Mouse (Mus musculus) liver, embryonic 13.5 days (tissue): ENCODE results near the gene Lrrc4c. TPM values are rescaled to one million over a fixed set of nuclear protein-coding genes. Genes with fewer than 3 reads are reported as not detected.

Source experiments
- ATAC-seq: fragments of 200-750 bp; cut with Nextera tagmentation; 2 replicates; pipeline ENCODE4 v1.8.0; 2017; ENCODE audit warnings: low read depth, mild to moderate bottlenecking, moderate number of reproducible peaks, moderate library complexity
- DNase-seq: peaks from one replicate; pipeline ENCODE4 v3.0.0; 2022
- H3K27ac ChIP-seq: fragments of 300-500 bp; sonication (generic); 2 replicates; pipeline ENCODE4 v1.5.1; 2015; ENCODE audit warnings: moderate library complexity, mild to moderate bottlenecking, inconsistent platforms
- H3K27me3 ChIP-seq: fragments of 300-500 bp; sonication (generic); 2 replicates; pipeline ENCODE4 v1.6.1; 2015; ENCODE audit warnings: mild to moderate bottlenecking, inconsistent platforms
- H3K36me3 ChIP-seq: fragments of 300-500 bp; sonication (generic); 2 replicates; pipeline ENCODE4 v1.6.1; 2015; ENCODE audit warnings: mild to moderate bottlenecking, inconsistent platforms
- H3K4me1 ChIP-seq: fragments of 300-500 bp; sonication (generic); replicated peaks from 2 replicates; pipeline ENCODE4 v1.6.1; 2015; ENCODE audit warnings: inconsistent platforms
- H3K4me2 ChIP-seq: fragments of 300-500 bp; sonication (generic); 2 replicates; pipeline ENCODE4 v1.6.1; 2015; ENCODE audit warnings: inconsistent platforms, mild to moderate bottlenecking, moderate library complexity
- H3K4me3 ChIP-seq: fragments of 300-500 bp; sonication (generic); replicated peaks from 2 replicates; pipeline ENCODE4 v1.5.1; 2015; ENCODE audit warnings: mild to moderate bottlenecking, inconsistent platforms
- H3K9ac ChIP-seq: fragments of 300-500 bp; sonication (generic); 2 replicates; pipeline ENCODE4 v1.6.1; 2015; ENCODE audit warnings: mild to moderate bottlenecking, inconsistent platforms
- H3K9me3 ChIP-seq: fragments of 300-500 bp; sonication (generic); replicated peaks from 2 replicates; pipeline ENCODE4 v1.6.1; 2016; ENCODE audit warnings: inconsistent platforms
- WGBS: fragments of 180-500 bp; shearing (Covaris S2); methylation state at CpG from one replicate; pipeline ENCODE4 v1.1.7; 2015; ENCODE audit not compliant: insufficient replicate concordance; 5-methylcytosine and 5-hydroxymethylcytosine counted together
- polyA plus RNA-seq: library from polyadenylated mRNA; unstranded; fragments of >200 nt; fragmentation: Nextera tagmentation; extraction: Ambion mirVana; gene quantifications from 2 replicates; pipeline ENCODE4 v1.2.1, GENCODE M21; 2015

Gene Lrrc4c
- polyA plus RNA-seq, 1 experiment from 2014 or later = 0.13 TPM

- Histone ChIP-seq H3K36me3 (no peaks in the 10 kb centered on the region), H3K4me3 (no peak overlapping the region), H3K9ac (no peak overlapping the region), H3K27me3 (no peaks in the 10 kb centered on the region), H3K27ac (no peak overlapping the region), H3K9me3 (no peaks in the 10 kb centered on the region), H3K4me2 (no peak overlapping the region), H3K4me1 (no peaks in the 10 kb centered on the region)
- no peak for DNase-seq
- WGBS = 62% methylated on average over 5 of the region's 5 CpGs
- no peak for ATAC-seq
These were observed 1169.6 kb downstream of the Lrrc4c start for GRCm38 (mm10) chr2:97487567-97487966.

GRCm38 (mm10) chr2:97497069-97497468 is 1179.1 kb downstream of the Lrrc4c start:
- no peak for DNase-seq
- no peaks in the 10 kb centered on the region for H3K36me3 ChIP-seq
- H3K9me3 ChIP-seq = no peaks in the 10 kb centered on the region
- H3K4me3 ChIP-seq = no peak overlapping the region
- H3K4me2 ChIP-seq = no peak overlapping the region
- ATAC-seq = no peak
- no peak overlapping the region for H3K27ac ChIP-seq
- H3K4me1 ChIP-seq = no peaks in the 10 kb centered on the region
- no peaks in the 10 kb centered on the region for H3K27me3 ChIP-seq
- no peak overlapping the region for H3K9ac ChIP-seq

- H3K4me1 ChIP-seq = no peaks in the 10 kb centered on the region
- H3K9me3 ChIP-seq = no peaks in the 10 kb centered on the region
- no peaks in the 10 kb centered on the region for H3K27me3 ChIP-seq
- H3K27ac ChIP-seq = no peak overlapping the region
- no peak overlapping the region for H3K4me3 ChIP-seq
- no peaks in the 10 kb centered on the region for H3K36me3 ChIP-seq
- no peak overlapping the region for H3K9ac ChIP-seq
- no peak for DNase-seq
- WGBS = 63% methylated on average over 1 of the region's 1 CpGs
- no peak overlapping the region for H3K4me2 ChIP-seq
- no peak for ATAC-seq
These were observed 1184.5 kb downstream of the Lrrc4c start for GRCm38 (mm10) chr2:97502501-97502900.

GRCm38 (mm10) chr2:97504902-97505301 is 1186.9 kb downstream of the Lrrc4c start:
- Histone ChIP-seq H3K9ac (no peak overlapping the region), H3K27me3 (no peaks in the 10 kb centered on the region), H3K9me3 (no peaks in the 10 kb centered on the region), H3K4me2 (no peak overlapping the region), H3K36me3 (no peaks in the 10 kb centered on the region), H3K4me3 (no peak overlapping the region), H3K27ac (no peak overlapping the region), H3K4me1 (no peaks in the 10 kb centered on the region)
- ATAC-seq (no peak), DNase-seq (no peak)
- WGBS = 41% methylated on average over 5 of the region's 5 CpGs

DNA sequence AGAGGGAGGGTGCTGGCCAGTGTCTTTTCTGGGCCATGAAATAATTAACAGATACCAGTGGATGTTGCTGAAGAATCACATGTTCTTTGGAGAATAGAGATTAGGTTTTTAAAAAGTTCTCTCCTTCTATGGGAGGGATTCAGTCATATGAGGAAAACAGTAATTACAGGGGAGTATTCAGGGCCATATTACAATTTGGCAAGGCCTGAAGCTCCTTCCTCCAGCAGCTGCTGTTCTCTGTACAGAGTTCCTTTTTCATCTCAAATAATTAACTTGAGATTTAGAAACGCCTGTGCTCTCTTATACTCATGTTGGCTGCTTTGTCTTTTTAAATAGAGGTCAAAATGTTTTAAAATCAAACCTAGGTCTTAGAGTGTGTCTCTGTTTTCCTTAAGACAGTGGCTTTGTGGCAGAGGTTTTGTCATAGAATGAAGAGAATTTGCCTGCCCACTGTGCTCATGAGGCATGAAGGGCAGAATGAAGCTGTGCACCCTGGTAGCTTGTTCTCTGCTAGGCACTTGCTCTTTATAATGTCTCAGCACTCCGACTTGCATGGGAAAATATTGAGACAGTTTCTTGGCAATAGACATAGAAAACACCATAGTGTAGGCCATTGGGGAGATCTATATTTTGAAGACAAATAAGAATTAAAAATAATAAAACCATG is 1206.4 kb downstream of the Lrrc4c start:
- H3K4me1 ChIP-seq = no peaks in the 10 kb centered on the region
- H3K9ac ChIP-seq = no peak overlapping the region
- no peaks in the 10 kb centered on the region for H3K9me3 ChIP-seq
- H3K27me3 ChIP-seq = no peaks in the 10 kb centered on the region
- DNase-seq = no peak
- no peak overlapping the region for H3K27ac ChIP-seq
- no peaks in the 10 kb centered on the region for H3K36me3 ChIP-seq
- H3K4me2 ChIP-seq = no peak overlapping the region
- no peak for ATAC-seq
- H3K4me3 ChIP-seq = no peak overlapping the region
- 37% methylated on average over 2 of the region's 2 CpGs for WGBS

DNA sequence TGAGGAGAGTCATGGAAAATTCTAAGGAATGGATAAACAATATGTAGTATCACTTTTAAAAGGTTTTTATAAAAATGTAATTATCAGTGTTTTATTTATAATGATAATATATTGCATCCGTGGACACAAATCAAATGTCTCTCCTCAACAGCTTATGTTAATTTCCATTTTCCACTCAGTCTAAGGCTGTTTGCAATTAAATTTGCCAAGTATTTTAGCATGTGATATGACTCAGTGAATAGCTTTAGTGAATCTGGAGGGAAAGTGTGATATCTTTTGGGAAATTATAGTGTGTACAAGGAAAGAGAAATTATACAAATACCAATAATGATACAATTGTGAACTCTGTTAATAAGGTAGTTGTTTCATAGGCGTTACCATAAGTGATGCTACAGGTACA is 1207.1 kb downstream of the Lrrc4c start:
- ATAC-seq = no peak
- 61% methylated on average over 2 of the region's 2 CpGs for WGBS

GRCm38 (mm10) chr2:97530622-97531021 is 1212.7 kb downstream of the Lrrc4c start:
- Histone ChIP-seq H3K9ac (no peak overlapping the region), H3K9me3 (no peaks in the 10 kb centered on the region), H3K27me3 (no peaks in the 10 kb centered on the region), H3K27ac (no peak overlapping the region), H3K4me2 (no peak overlapping the region), H3K4me1 (no peaks in the 10 kb centered on the region), H3K36me3 (no peaks in the 10 kb centered on the region), H3K4me3 (no peak overlapping the region)
- ATAC-seq = no peak
- 49% methylated on average over 4 of the region's 4 CpGs for WGBS
- DNase-seq = no peak

More for the DNA sequence above, 1207.1 kb downstream of the Lrrc4c start:
- no peak overlapping the region for H3K27ac ChIP-seq
- no peaks in the 10 kb centered on the region for H3K9me3 ChIP-seq
- no peak overlapping the region for H3K9ac ChIP-seq
- no peak overlapping the region for H3K4me3 ChIP-seq
- no peaks in the 10 kb centered on the region for H3K27me3 ChIP-seq
- H3K36me3 ChIP-seq = no peaks in the 10 kb centered on the region
- no peak for DNase-seq
- no peaks in the 10 kb centered on the region for H3K4me1 ChIP-seq
- H3K4me2 ChIP-seq = no peak overlapping the region

GRCm38 (mm10) chr2:97543691-97544672 is 1226.0 kb downstream of the Lrrc4c start:
- 64% methylated on average over 10 of the region's 10 CpGs for WGBS
- no peaks in the 10 kb centered on the region for H3K27me3 ChIP-seq
- DNase-seq = no peak
- no peak overlapping the region for H3K27ac ChIP-seq
- H3K4me1 ChIP-seq = no peaks in the 10 kb centered on the region
- H3K4me3 ChIP-seq = no peak overlapping the region
- no peak for ATAC-seq
- H3K9me3 ChIP-seq = no peaks in the 10 kb centered on the region
- H3K4me2 ChIP-seq = no peak overlapping the region
- no peak overlapping the region for H3K9ac ChIP-seq
- H3K36me3 ChIP-seq = no peaks in the 10 kb centered on the region

GRCm38 (mm10) chr2:97544673-97545071 is 1226.7 kb downstream of the Lrrc4c start:
- DNase-seq = no peak
- Histone ChIP-seq H3K4me1 (no peaks in the 10 kb centered on the region), H3K9ac (no peak overlapping the region), H3K9me3 (no peaks in the 10 kb centered on the region), H3K36me3 (no peaks in the 10 kb centered on the region), H3K27ac (no peak overlapping the region), H3K4me3 (no peak overlapping the region), H3K4me2 (no peak overlapping the region), H3K27me3 (no peaks in the 10 kb centered on the region)
- ATAC-seq = no peak

DNA sequence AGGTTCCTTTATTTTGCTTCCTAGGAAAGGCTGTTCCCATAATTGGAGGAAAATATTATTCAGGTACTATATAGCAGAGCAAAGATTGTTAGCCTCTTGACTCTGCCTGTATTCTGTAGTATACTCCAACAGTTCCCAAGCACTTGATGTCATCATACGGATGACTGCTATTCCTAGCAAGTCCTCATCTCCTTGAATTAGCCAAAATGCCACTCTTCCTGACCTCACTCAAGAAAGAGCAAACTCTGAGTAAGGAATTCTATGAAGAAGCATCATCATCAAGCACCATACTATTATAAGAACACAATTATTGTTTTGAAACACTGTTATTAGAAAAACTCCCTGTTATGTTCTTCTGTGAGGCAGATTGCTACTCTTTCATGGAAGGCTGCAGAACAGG is 1228.0 kb downstream of the Lrrc4c start:
- DNase-seq (no peak), ATAC-seq (no peak)
- no peak overlapping the region for H3K27ac ChIP-seq
- WGBS = 55% methylated on average over 1 of the region's 1 CpGs
- no peaks in the 10 kb centered on the region for H3K9me3 ChIP-seq
- no peaks in the 10 kb centered on the region for H3K4me1 ChIP-seq
- H3K36me3 ChIP-seq = no peaks in the 10 kb centered on the region
- no peak overlapping the region for H3K9ac ChIP-seq
- no peaks in the 10 kb centered on the region for H3K27me3 ChIP-seq
- no peak overlapping the region for H3K4me3 ChIP-seq
- no peak overlapping the region for H3K4me2 ChIP-seq

DNA sequence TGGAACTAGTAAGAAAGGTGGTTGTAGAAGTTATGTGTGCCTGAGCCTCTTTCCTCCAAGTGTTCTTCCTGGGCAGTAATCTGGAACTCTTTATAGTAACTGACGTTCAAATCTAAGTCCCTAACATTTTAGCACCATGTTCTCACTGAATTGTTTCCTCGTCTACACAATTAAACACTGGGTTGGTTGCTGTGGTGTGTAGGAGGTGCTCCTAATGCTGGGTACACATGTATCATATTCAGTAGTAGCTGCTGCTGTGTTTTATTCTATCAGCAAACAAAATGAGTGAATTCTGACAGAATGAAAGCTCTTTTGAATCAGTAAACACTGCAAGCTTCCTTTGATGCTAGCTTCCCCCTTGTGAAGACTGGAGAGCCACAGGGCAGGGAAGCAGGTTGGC is 1246.5 kb downstream of the Lrrc4c start:
- Histone ChIP-seq H3K27me3 (no peaks in the 10 kb centered on the region), H3K4me2 (no peak overlapping the region), H3K4me1 (no peaks in the 10 kb centered on the region), H3K9ac (no peak overlapping the region), H3K36me3 (no peaks in the 10 kb centered on the region), H3K9me3 (no peaks in the 10 kb centered on the region), H3K4me3 (no peak overlapping the region), H3K27ac (no peak overlapping the region)
- ATAC-seq = no peak
- no peak for DNase-seq
- 34% methylated on average over 2 of the region's 2 CpGs for WGBS

- no peaks in the 10 kb centered on the region for H3K27me3 ChIP-seq
- H3K4me2 ChIP-seq = no peak overlapping the region
- no peaks in the 10 kb centered on the region for H3K4me1 ChIP-seq
- H3K4me3 ChIP-seq = no peak overlapping the region
- 71% methylated on average over 2 of the region's 2 CpGs for WGBS
- ATAC-seq (no peak), DNase-seq (no peak)
- H3K9me3 ChIP-seq = no peaks in the 10 kb centered on the region
- H3K9ac ChIP-seq = no peak overlapping the region
- H3K27ac ChIP-seq = no peak overlapping the region
- H3K36me3 ChIP-seq = no peaks in the 10 kb centered on the region
These were observed 1251.0 kb downstream of the Lrrc4c start for GRCm38 (mm10) chr2:97568954-97569353.
